Mouse (Mus musculus) thymus, adult 2 months (tissue): ENCODE data around the gene Cox4i2.

Source experiments
- CTCF ChIP-seq: fragments of 200-500 bp; IDR thresholded peaks from 2 replicates; pipeline ENCODE4 v1.5.1; 2012; ENCODE audit warnings: mild to moderate bottlenecking, control low read depth, low read length, moderate library complexity, borderline replicate concordance; ENCODE audit not compliant: control insufficient read depth, poor library complexity, insufficient read depth; ENCODE audit errors: extremely low read depth
- POLR2A ChIP-seq: fragments of 200-500 bp; IDR thresholded peaks from 2 replicates; pipeline ENCODE4 v1.6.1; 2012; ENCODE audit warnings: mild to moderate bottlenecking, low read length, control low read depth, moderate library complexity; ENCODE audit not compliant: control insufficient read depth, poor library complexity, insufficient read depth; ENCODE audit errors: extremely low read depth

DNA sequence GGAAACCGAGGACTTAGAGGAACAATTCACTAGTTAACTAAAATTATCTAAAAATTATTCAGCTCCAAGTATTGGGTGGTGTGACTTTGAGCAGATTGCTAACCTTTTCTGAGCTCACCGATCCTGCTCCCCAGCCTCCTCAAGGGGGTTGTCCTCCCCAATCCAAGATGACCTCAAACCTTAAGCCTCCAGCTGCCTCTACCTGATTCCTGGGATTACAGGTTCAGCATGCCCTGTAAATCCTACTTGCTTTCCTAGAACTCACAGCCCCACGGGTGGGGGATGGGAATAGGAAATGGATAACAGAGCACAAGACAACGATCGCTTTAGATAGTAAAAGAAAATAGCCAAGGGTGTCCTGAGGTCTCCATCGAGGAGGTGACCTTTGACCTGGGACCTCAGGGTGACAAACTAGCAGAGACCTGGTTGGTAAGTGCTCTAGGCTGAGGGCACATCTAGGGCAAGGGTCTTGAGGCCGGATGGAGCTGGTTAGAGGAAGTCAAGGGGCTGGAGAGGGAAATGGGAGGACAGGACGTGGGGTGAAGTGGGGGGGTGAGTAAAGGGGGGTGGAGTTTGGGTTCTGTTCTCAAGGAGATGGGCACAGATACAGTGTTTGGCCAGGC lies 24.8 kb upstream of the Cox4i2 start:
- no peak for TF ChIP-seq CTCF
- TF ChIP-seq POLR2A, result no peak
